Mouse (Mus musculus) embryonic facial prominence, embryonic 15.5 days (tissue): Measurements from ENCODE around the gene Ppp2r5c. TPM values are rescaled to one million over a fixed set of nuclear protein-coding genes. Genes with fewer than 3 reads are reported as not detected.
A peak's percentile ranks its signal among the peaks of the same experiment; 100 is the strongest.

Source experiments
- ATAC-seq: fragments of 200-750 bp; cut with Nextera tagmentation; 2 replicates; pipeline ENCODE4 v1.8.0; 2017; ENCODE audit warnings: low read depth, moderate TSS enrichment; ENCODE audit not compliant: insufficient number of reproducible peaks, low FRiP score, low TSS enrichment
- H3K27ac ChIP-seq: fragments of 300-500 bp; sonication (generic); replicated peaks from 2 replicates; pipeline ENCODE4 v1.5.1; 2015; ENCODE audit warnings: mild to moderate bottlenecking, inconsistent platforms
- H3K27me3 ChIP-seq: fragments of 300-500 bp; sonication (generic); 2 replicates; pipeline ENCODE4 v1.6.1; 2015; ENCODE audit warnings: inconsistent platforms
- H3K36me3 ChIP-seq: fragments of 300-500 bp; sonication (generic); 2 replicates; pipeline ENCODE4 v1.6.1; 2015; ENCODE audit warnings: mild to moderate bottlenecking, inconsistent platforms
- H3K4me1 ChIP-seq: fragments of 300-500 bp; sonication (generic); 2 replicates; pipeline ENCODE4 v1.6.1; 2015; ENCODE audit warnings: inconsistent platforms
- H3K4me2 ChIP-seq: fragments of 300-500 bp; sonication (generic); replicated peaks from 2 replicates; pipeline ENCODE4 v1.6.1; 2015; ENCODE audit warnings: mild to moderate bottlenecking, inconsistent platforms
- H3K4me3 ChIP-seq: fragments of 300-500 bp; sonication (generic); replicated peaks from 2 replicates; pipeline ENCODE4 v1.5.1; 2015; ENCODE audit warnings: mild to moderate bottlenecking, inconsistent platforms
- H3K9ac ChIP-seq: fragments of 300-500 bp; sonication (generic); 2 replicates; pipeline ENCODE4 v1.6.1; 2015; ENCODE audit warnings: inconsistent platforms
- H3K9me3 ChIP-seq: fragments of 300-500 bp; sonication (generic); replicated peaks from 2 replicates; pipeline ENCODE4 v1.6.1; 2016; ENCODE audit warnings: inconsistent platforms
- WGBS: fragments of 180-500 bp; shearing (Covaris S2); methylation state at CpG from one replicate; pipeline ENCODE4 v1.1.7; 2015; 5-methylcytosine and 5-hydroxymethylcytosine counted together
- polyA plus RNA-seq: library from polyadenylated mRNA; unstranded; fragments of >200 nt; fragmentation: Nextera tagmentation; extraction: Ambion mirVana; gene quantifications from 2 replicates; pipeline ENCODE4 v1.2.1, GENCODE M21; 2015

Ppp2r5c gene
- polyA plus RNA-seq, 1 experiment from 2014 or later = 138 TPM

- no peak overlapping the region for H3K4me3 ChIP-seq
- WGBS = 91% methylated on average over 8 of the region's 8 CpGs
- no peak overlapping the region for H3K4me2 ChIP-seq
- no peak overlapping the region for H3K9ac ChIP-seq
- ATAC-seq = no peak
- no peak overlapping the region for H3K27ac ChIP-seq
- peaks cover 41% of the 10 kb centered on the region for H3K4me1 ChIP-seq
- peaks cover 4% of the 10 kb centered on the region; the same call in 1 of the 2 replicates for H3K36me3 ChIP-seq
- no peaks in the 10 kb centered on the region for H3K9me3 ChIP-seq
- H3K27me3 ChIP-seq = no peaks in the 10 kb centered on the region
These were observed 53.2 kb downstream of the Ppp2r5c start for GRCm38 (mm10) chr12:110500095-110500494.

- 0 out of 2 replicates have a peak, but pooled peaks have one; percentile 36 for ATAC-seq
- Histone ChIP-seq H3K9me3 (no peaks in the 10 kb centered on the region), H3K27me3 (no peaks in the 10 kb centered on the region), H3K4me2 (no peak overlapping the region), H3K27ac (0 out of 2 replicates have a peak overlapping the region, but pooled peaks have one; percentile 18), H3K4me3 (no peak overlapping the region), H3K9ac (no peak overlapping the region), H3K4me1 (peaks cover 51% of the 10 kb centered on the region), H3K36me3 (no peaks in the 10 kb centered on the region)
- WGBS = 65% methylated on average over 8 of the region's 8 CpGs
These were observed 56.7 kb downstream of the Ppp2r5c start for GRCm38 (mm10) chr12:110503406-110504144.

- Histone ChIP-seq H3K36me3 (no peaks in the 10 kb centered on the region), H3K9ac (no peak overlapping the region), H3K27me3 (no peaks in the 10 kb centered on the region), H3K9me3 (no peaks in the 10 kb centered on the region), H3K4me2 (no peak overlapping the region), H3K27ac (0 out of 2 replicates have a peak overlapping the region, but pooled peaks have one; percentile 34), H3K4me3 (no peak overlapping the region), H3K4me1 (peaks cover 52% of the 10 kb centered on the region)
- ATAC-seq = no peak
- WGBS = 76% methylated on average over 9 of the region's 9 CpGs
These were observed 57.2 kb downstream of the Ppp2r5c start for GRCm38 (mm10) chr12:110504145-110504490.

- ATAC-seq = no peak
- Histone ChIP-seq H3K4me2 (no peak overlapping the region), H3K9ac (no peak overlapping the region), H3K4me1 (peaks cover 58% of the 10 kb centered on the region), H3K27me3 (no peaks in the 10 kb centered on the region), H3K36me3 (no peaks in the 10 kb centered on the region), H3K9me3 (no peaks in the 10 kb centered on the region), H3K27ac (no peak overlapping the region), H3K4me3 (no peak overlapping the region)
- 38% methylated on average over 3 of the region's 3 CpGs for WGBS
These were observed 57.9 kb downstream of the Ppp2r5c start for GRCm38 (mm10) chr12:110504793-110505192.

- Histone ChIP-seq H3K9me3 (no peaks in the 10 kb centered on the region), H3K36me3 (no peaks in the 10 kb centered on the region), H3K9ac (no peak overlapping the region), H3K27me3 (no peaks in the 10 kb centered on the region), H3K4me1 (peaks cover 69% of the 10 kb centered on the region), H3K4me3 (no peak overlapping the region), H3K4me2 (no peak overlapping the region), H3K27ac (no peak overlapping the region)
- 47% methylated on average over 5 of the region's 5 CpGs for WGBS
- no peak for ATAC-seq
These were observed 59.1 kb downstream of the Ppp2r5c start for GRCm38 (mm10) chr12:110506046-110506445.

- Histone ChIP-seq H3K4me3 (no peak overlapping the region), H3K9me3 (no peaks in the 10 kb centered on the region), H3K27ac (peak overlapping the region; percentile 88; the same call in 1 of the 2 replicates), H3K4me2 (no peak overlapping the region), H3K9ac (no peak overlapping the region), H3K4me1 (peaks cover 82% of the 10 kb centered on the region), H3K36me3 (no peaks in the 10 kb centered on the region), H3K27me3 (no peaks in the 10 kb centered on the region)
- no peak for ATAC-seq
- WGBS = 34% methylated on average over 9 of the region's 9 CpGs
These were observed 60.9 kb downstream of the Ppp2r5c start for GRCm38 (mm10) chr12:110507714-110508297.

GRCm38 (mm10) chr12:110508680-110509079, 61.8 kb downstream of the Ppp2r5c start:
- Histone ChIP-seq H3K9me3 (no peaks in the 10 kb centered on the region), H3K4me2 (no peak overlapping the region), H3K36me3 (no peaks in the 10 kb centered on the region), H3K27me3 (no peaks in the 10 kb centered on the region), H3K9ac (no peak overlapping the region), H3K27ac (peak overlapping the region; percentile 88), H3K4me1 (peaks cover 87% of the 10 kb centered on the region), H3K4me3 (no peak overlapping the region)
- no peak for ATAC-seq
- 45% methylated on average over 5 of the region's 5 CpGs for WGBS

GRCm38 (mm10) chr12:110510171-110510871, 63.4 kb downstream of the Ppp2r5c start:
- 43% methylated on average over 9 of the region's 9 CpGs for WGBS

GRCm38 (mm10) chr12:110511201-110511600, 64.3 kb downstream of the Ppp2r5c start:
- Histone ChIP-seq H3K36me3 (no peaks in the 10 kb centered on the region), H3K4me3 (no peak overlapping the region), H3K27ac (peak overlapping the region; percentile 93), H3K9me3 (no peaks in the 10 kb centered on the region), H3K9ac (no peak overlapping the region), H3K4me2 (no peak overlapping the region), H3K27me3 (no peaks in the 10 kb centered on the region), H3K4me1 (peaks cover 74% of the 10 kb centered on the region)
- no peak for ATAC-seq
- WGBS = 75% methylated on average over 12 of the region's 12 CpGs

More at GRCm38 (mm10) chr12:110510171-110510871, 63.4 kb downstream of the Ppp2r5c start:
- Histone ChIP-seq H3K9ac (no peak overlapping the region), H3K4me3 (no peak overlapping the region), H3K9me3 (no peaks in the 10 kb centered on the region), H3K4me2 (peak overlapping the region; percentile 17; the same call in 1 of the 2 replicates), H3K4me1 (peaks cover 77% of the 10 kb centered on the region), H3K27me3 (no peaks in the 10 kb centered on the region), H3K36me3 (no peaks in the 10 kb centered on the region), H3K27ac (peak overlapping the region; percentile 93)
- ATAC-seq = no peak

- Histone ChIP-seq H3K9ac (no peak overlapping the region), H3K4me2 (no peak overlapping the region), H3K9me3 (no peaks in the 10 kb centered on the region), H3K27ac (peak overlapping the region; percentile 93), H3K4me3 (no peak overlapping the region), H3K36me3 (no peaks in the 10 kb centered on the region), H3K27me3 (no peaks in the 10 kb centered on the region), H3K4me1 (peaks cover 70% of the 10 kb centered on the region)
- WGBS = 68% methylated on average over 9 of the region's 9 CpGs
- ATAC-seq = no peak
These were observed 65.0 kb downstream of the Ppp2r5c start for GRCm38 (mm10) chr12:110511856-110512433.

- Histone ChIP-seq H3K4me2 (no peak overlapping the region), H3K27ac (peak overlapping the region; percentile 68; the same call in 1 of the 2 replicates), H3K9me3 (no peaks in the 10 kb centered on the region), H3K9ac (no peak overlapping the region), H3K4me1 (peaks cover 63% of the 10 kb centered on the region), H3K4me3 (no peak overlapping the region), H3K27me3 (no peaks in the 10 kb centered on the region), H3K36me3 (no peaks in the 10 kb centered on the region)
- ATAC-seq = peak; percentile 51; the same call in 1 of the 2 replicates
- WGBS = 78% methylated on average over 7 of the region's 7 CpGs
These were observed 66.0 kb downstream of the Ppp2r5c start for GRCm38 (mm10) chr12:110512884-110513283.
